Mouse (Mus musculus) myocyte (in vitro differentiated cells): ENCODE data around the gene Arhgef7.

Source experiments
- E2F4 ChIP-seq: IDR thresholded peaks from one replicate; pipeline ENCODE4 v1.6.1; 2011; ENCODE audit warnings: mild to moderate bottlenecking, control low read depth, moderate library complexity; ENCODE audit not compliant: insufficient read depth
- MAX ChIP-seq: IDR thresholded peaks from one replicate; pipeline ENCODE4 v1.6.1; 2011; ENCODE audit warnings: low read depth, mild to moderate bottlenecking, control low read depth
- POLR2A ChIP-seq: IDR thresholded peaks from one replicate; pipeline ENCODE4 v1.6.1; 2011; ENCODE audit warnings: low read depth, mild to moderate bottlenecking, control low read depth, moderate library complexity; ENCODE audit not compliant: insufficient read length
- USF1 ChIP-seq: IDR thresholded peaks from one replicate; pipeline ENCODE4 v1.6.1; 2011; ENCODE audit warnings: low read depth, mild to moderate bottlenecking, control low read depth, moderate library complexity

- TF ChIP-seq POLR2A (no peak), USF1 (no peak), MAX (no peak), E2F4 (no peak)
Measured at GRCm38 (mm10) chr8:11739082-11739481, 11.6 kb downstream of the Arhgef7 start.
